Mouse (Mus musculus): ENCODE results near the gene Rhbg. TPM values are rescaled to one million over a fixed set of nuclear protein-coding genes. Genes with fewer than 3 reads are reported as not detected.

Gene Rhbg
- total and polyA plus RNA-seq, 3 experiments: not detected

- no peak for DNase-seq (ENCODE audit: low read depth, low spot score)
- TF ChIP-seq SIN3A (IDR thresholded peaks at IDR 0.05; ENCODE audit: low read length): no peak
- TF ChIP-seq MYC (IDR thresholded peaks at IDR 0.05; ENCODE audit: low read depth, low read length): no peak
- TF ChIP-seq MEF2A (IDR thresholded peaks at IDR 0.05; ENCODE audit: extremely low read depth, insufficient replicate concordance, low read depth, low read length, poor library complexity, severe bottlenecking): no peak
- no peak for TF ChIP-seq POLR2AphosphoS2 (IDR thresholded peaks at IDR 0.05; ENCODE audit: low read length)
- TF ChIP-seq TBP (IDR thresholded peaks at IDR 0.05; ENCODE audit: low read depth, low read length): no peak
- TF ChIP-seq RAD21 (IDR thresholded peaks at IDR 0.05; ENCODE audit: low read depth, low read length): no peak
- no peak for TF ChIP-seq MXI1 (IDR thresholded peaks at IDR 0.05; ENCODE audit: low read depth, low read length)
- TF ChIP-seq POLR2AphosphoS5 (IDR thresholded peaks at IDR 0.05; ENCODE audit: borderline replicate concordance, low read depth, low read length): no peak
- no peak for TF ChIP-seq ETS1 (IDR thresholded peaks at IDR 0.05; ENCODE audit: low read depth, low read length)
- TF ChIP-seq CHD2 (IDR thresholded peaks at IDR 0.05; ENCODE audit: low read length): no peak
- 0 out of 4 replicates have a peak, but pooled peaks cover 0 to 3% of the 10 kb centered on the region in 2 experiments for H3K4me1 ChIP-seq (ENCODE audit: control insufficient read depth in 1 of 2, insufficient read depth in 2 of 2, low read length in 2 of 2)
- no peak overlapping the region for H3K9ac ChIP-seq (ENCODE audit: control insufficient read depth, low read depth, low read length, poor library complexity, severe bottlenecking)
- no peaks in the 10 kb centered on the region for H3K9me3 ChIP-seq (replicated peaks; ENCODE audit: insufficient read depth, low read length)
- no peaks in the 10 kb centered on the region for H3K79me2 ChIP-seq (ENCODE audit: control insufficient read depth, insufficient read depth, low read length, poor library complexity)
- H3K36me3 ChIP-seq (ENCODE audit: control insufficient read depth in 1 of 2, insufficient read depth in 2 of 2, low read length in 2 of 2): no peaks in the 10 kb centered on the region; a peak in 1 of 4 replicates
- no peak overlapping the region for H3K4me3 ChIP-seq (ENCODE audit: control insufficient read depth in 1 of 2, insufficient read depth in 1 of 2, low read depth in 2 of 2, low read length in 2 of 2)
- H3K27ac ChIP-seq (ENCODE audit: control insufficient read depth, low read depth, low read length): no peak overlapping the region
- no peaks in the 10 kb centered on the region for H3K27me3 ChIP-seq (ENCODE audit: control insufficient read depth in 1 of 2, insufficient read depth in 2 of 2, low read length in 2 of 2)
Observed at GRCm38 (mm10) chr3:88280035-88280434, 25.5 kb upstream of the Rhbg start.

- Histone ChIP-seq H3K9me3 (replicated peaks; ENCODE audit: insufficient read depth, low read length) (no peaks in the 10 kb centered on the region), H3K9ac (ENCODE audit: control insufficient read depth, low read depth, low read length, poor library complexity, severe bottlenecking) (no peak overlapping the region), H3K36me3 (ENCODE audit: control insufficient read depth in 1 of 2, insufficient read depth in 2 of 2, low read length in 2 of 2) (no peaks in the 10 kb centered on the region; a peak in 1 of 4 replicates), H3K4me1 (ENCODE audit: control insufficient read depth in 1 of 2, insufficient read depth in 2 of 2, low read length in 2 of 2) (0 out of 4 replicates have a peak, but pooled peaks cover 0 to 3% of the 10 kb centered on the region in 2 experiments), H3K27me3 (ENCODE audit: control insufficient read depth in 1 of 2, insufficient read depth in 2 of 2, low read length in 2 of 2) (no peaks in the 10 kb centered on the region), H3K4me3 (ENCODE audit: control insufficient read depth in 1 of 2, insufficient read depth in 1 of 2, low read depth in 2 of 2, low read length in 2 of 2) (no peak overlapping the region), H3K79me2 (ENCODE audit: control insufficient read depth, insufficient read depth, low read length, poor library complexity) (no peaks in the 10 kb centered on the region), H3K27ac (ENCODE audit: control insufficient read depth, low read depth, low read length) (no peak overlapping the region)
- DNase-seq (ENCODE audit: low read depth, low spot score): peak; percentile 54
- TF ChIP-seq POLR2A (IDR thresholded peaks at IDR 0.05; ENCODE audit: control insufficient read depth in 1 of 2, insufficient read depth in 1 of 2, low read depth in 1 of 2, low read length in 2 of 2, poor library complexity in 1 of 2) (no peak), TCF12 (IDR thresholded peaks at IDR 0.05; ENCODE audit: low read depth, low read length) (no peak), MAZ (IDR thresholded peaks at IDR 0.05; ENCODE audit: low read depth, low read length) (no peak), POLR2AphosphoS2 (IDR thresholded peaks at IDR 0.05; ENCODE audit: low read length) (no peak), CTCF (IDR thresholded peaks at IDR 0.05 in 2 of 3, conservative IDR thresholded peaks at IDR 0.05 in 1 of 3; ENCODE audit: control insufficient read depth in 1 of 3, insufficient read depth in 1 of 3, low read depth in 2 of 3, low read length in 3 of 3, poor library complexity in 1 of 3, severe bottlenecking in 1 of 3) (peak; percentile 62 to 65 (median 65)), JUND (IDR thresholded peaks at IDR 0.05; ENCODE audit: low read depth, low read length) (no peak), RCOR1 (IDR thresholded peaks at IDR 0.05; ENCODE audit: low read depth, low read length) (no peak), CHD2 (IDR thresholded peaks at IDR 0.05; ENCODE audit: low read length) (no peak), CHD1 (IDR thresholded peaks at IDR 0.05; ENCODE audit: low read depth, low read length) (no peak), SIN3A (IDR thresholded peaks at IDR 0.05; ENCODE audit: low read length) (no peak), MAFK (IDR thresholded peaks at IDR 0.05; ENCODE audit: borderline replicate concordance, low read depth, low read length) (no peak), EP300 (IDR thresholded peaks at IDR 0.05; ENCODE audit: low read depth in 1 of 2, low read length in 2 of 2) (no peak), GATA1 (IDR thresholded peaks at IDR 0.05; ENCODE audit: low read depth, low read length) (no peak), RAD21 (IDR thresholded peaks at IDR 0.05; ENCODE audit: low read depth, low read length) (peak; percentile 43), ZC3H11A (IDR thresholded peaks at IDR 0.05; ENCODE audit: low read depth, low read length) (peak; percentile 23; the same call in 1 of the 2 replicates), POLR2AphosphoS5 (IDR thresholded peaks at IDR 0.05; ENCODE audit: borderline replicate concordance, low read depth, low read length) (no peak), SMC3 (IDR thresholded peaks at IDR 0.05; ENCODE audit: low read depth, low read length) (peak; percentile 49), ELF1 (IDR thresholded peaks at IDR 0.05; ENCODE audit: low read depth, low read length) (no peak), MEF2A (IDR thresholded peaks at IDR 0.05; ENCODE audit: extremely low read depth, insufficient replicate concordance, low read depth, low read length, poor library complexity, severe bottlenecking) (no peak)
Observed at GRCm38 (mm10) chr3:88276529-88277143, 22.1 kb upstream of the Rhbg start.

Measured in MEL (cell line).